Mouse (Mus musculus): Measurements from ENCODE around the gene Pkp4. TPM values are rescaled to one million over a fixed set of nuclear protein-coding genes. Genes with fewer than 3 reads are reported as not detected.

Gene Pkp4
- polyA plus RNA-seq, 1 experiment from 2014 or later, result 30.8 TPM

- WGBS, result 89% methylated on average over 8 of the region's 8 CpGs
- no peak for ATAC-seq (ENCODE audit: borderline replicate concordance, extremely low read depth, low FRiP score, low TSS enrichment)
These were observed 25.5 kb downstream of the Pkp4 start for GRCm38 (mm10) chr2:59186122-59186521.

GRCm38 (mm10) chr2:59186966-59187365 is 26.3 kb downstream of the Pkp4 start:
- peaks cover 5% of the 10 kb centered on the region; the same call in 1 of the 2 replicates for H3K36me3 ChIP-seq
- no peaks in the 10 kb centered on the region for H3K9me3 ChIP-seq
- no peak overlapping the region for H3K9ac ChIP-seq
- no peak overlapping the region for H3K4me3 ChIP-seq
- ATAC-seq (ENCODE audit: borderline replicate concordance, extremely low read depth, low FRiP score, low TSS enrichment), result no peak
- H3K27me3 ChIP-seq, result no peaks in the 10 kb centered on the region
- peaks cover 26% of the 10 kb centered on the region for H3K4me1 ChIP-seq
- no peak overlapping the region for H3K27ac ChIP-seq
- H3K4me2 ChIP-seq, result no peak overlapping the region
- WGBS, result 90% methylated on average over 6 of the region's 6 CpGs

More at GRCm38 (mm10) chr2:59186122-59186521, 25.5 kb downstream of the Pkp4 start:
- Histone ChIP-seq H3K27ac (no peak overlapping the region), H3K4me1 (peaks cover 18% of the 10 kb centered on the region), H3K36me3 (peaks cover 5% of the 10 kb centered on the region; the same call in 1 of the 2 replicates), H3K9ac (no peak overlapping the region), H3K9me3 (no peaks in the 10 kb centered on the region), H3K4me3 (no peak overlapping the region), H3K4me2 (no peak overlapping the region), H3K27me3 (no peaks in the 10 kb centered on the region)

- no peaks in the 10 kb centered on the region for H3K9me3 ChIP-seq
- H3K4me3 ChIP-seq, result no peak overlapping the region
- H3K27me3 ChIP-seq, result no peaks in the 10 kb centered on the region
- 90% methylated on average over 8 of the region's 8 CpGs for WGBS
- no peak overlapping the region for H3K9ac ChIP-seq
- peaks cover 34% of the 10 kb centered on the region for H3K4me1 ChIP-seq
- no peak overlapping the region for H3K27ac ChIP-seq
- peaks cover 5% of the 10 kb centered on the region; the same call in 1 of the 2 replicates for H3K36me3 ChIP-seq
- no peak for ATAC-seq (ENCODE audit: borderline replicate concordance, extremely low read depth, low FRiP score, low TSS enrichment)
- H3K4me2 ChIP-seq, result no peak overlapping the region
These were observed 27.7 kb downstream of the Pkp4 start for GRCm38 (mm10) chr2:59188306-59188705.

DNA sequence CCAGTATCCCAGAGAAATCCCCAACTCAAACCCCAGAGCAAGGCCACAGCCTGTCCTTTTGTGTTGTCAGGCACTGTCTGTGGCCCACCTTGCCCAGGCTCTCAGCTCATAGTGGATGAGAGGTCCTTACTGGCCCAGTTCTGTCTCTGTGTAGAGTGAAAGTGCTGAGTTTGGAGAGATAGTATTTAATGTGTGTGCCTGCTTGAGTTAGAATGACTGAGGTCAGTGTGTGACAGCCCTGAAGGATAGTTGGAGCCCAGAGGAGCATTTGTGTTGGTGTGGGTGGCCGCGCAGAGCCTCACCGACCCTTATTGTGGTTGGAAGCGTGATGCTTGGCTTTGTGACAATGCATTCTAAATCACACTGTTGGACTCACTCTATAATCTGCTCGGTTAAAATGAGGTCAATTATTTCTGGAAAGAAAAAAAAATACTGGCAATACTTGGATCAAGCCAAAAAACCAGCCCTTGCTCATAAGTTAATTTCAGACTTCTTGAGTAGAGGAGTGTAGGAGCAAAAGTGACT is 29.1 kb downstream of the Pkp4 start:
- peaks cover 5% of the 10 kb centered on the region; the same call in 1 of the 2 replicates for H3K36me3 ChIP-seq
- H3K4me1 ChIP-seq, result peaks cover 34% of the 10 kb centered on the region
- no peaks in the 10 kb centered on the region for H3K9me3 ChIP-seq
- no peak overlapping the region for H3K4me2 ChIP-seq
- no peak overlapping the region for H3K9ac ChIP-seq
- no peak overlapping the region for H3K4me3 ChIP-seq
- H3K27ac ChIP-seq, result no peak overlapping the region
- no peaks in the 10 kb centered on the region for H3K27me3 ChIP-seq
- WGBS, result 51% methylated on average over 5 of the region's 5 CpGs
- ATAC-seq (ENCODE audit: borderline replicate concordance, extremely low read depth, low FRiP score, low TSS enrichment), result peak; percentile 43; the same call in 1 of the 2 replicates

GRCm38 (mm10) chr2:59190186-59190585 is 29.5 kb downstream of the Pkp4 start:
- WGBS, result 85% methylated on average over 10 of the region's 10 CpGs
- no peak overlapping the region for H3K4me2 ChIP-seq
- no peak overlapping the region for H3K4me3 ChIP-seq
- H3K27ac ChIP-seq, result no peak overlapping the region
- peaks cover 5% of the 10 kb centered on the region; the same call in 1 of the 2 replicates for H3K36me3 ChIP-seq
- no peaks in the 10 kb centered on the region for H3K9me3 ChIP-seq
- ATAC-seq (ENCODE audit: borderline replicate concordance, extremely low read depth, low FRiP score, low TSS enrichment), result no peak
- no peaks in the 10 kb centered on the region for H3K27me3 ChIP-seq
- peaks cover 34% of the 10 kb centered on the region for H3K4me1 ChIP-seq
- H3K9ac ChIP-seq, result no peak overlapping the region

DNA sequence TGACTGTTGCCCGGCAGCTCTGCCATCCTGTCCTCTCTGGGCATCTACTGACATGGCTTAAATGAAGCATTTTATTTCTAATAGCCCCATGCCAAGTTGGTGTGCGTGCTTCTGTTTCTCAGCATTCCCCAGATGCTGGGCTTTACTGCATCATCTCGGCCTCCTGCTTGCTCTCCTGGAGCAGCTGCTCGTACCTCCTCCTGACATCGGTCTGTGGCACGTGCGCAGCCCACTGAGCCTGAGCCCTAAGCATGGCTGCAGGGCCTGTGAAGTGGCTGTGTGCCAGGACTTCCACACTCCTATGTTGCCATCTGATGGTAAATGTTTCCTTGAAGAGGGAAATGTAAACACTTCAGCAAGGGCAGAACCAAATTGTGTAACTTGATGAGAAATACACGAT is 30.8 kb downstream of the Pkp4 start:
- peak; percentile 53; the same call in 1 of the 2 replicates for ATAC-seq (ENCODE audit: borderline replicate concordance, extremely low read depth, low FRiP score, low TSS enrichment)
- 49% methylated on average over 8 of the region's 8 CpGs for WGBS
- H3K27me3 ChIP-seq, result no peaks in the 10 kb centered on the region
- H3K9ac ChIP-seq, result no peak overlapping the region
- peaks cover 34% of the 10 kb centered on the region for H3K4me1 ChIP-seq
- H3K4me3 ChIP-seq, result no peak overlapping the region
- H3K27ac ChIP-seq, result no peak overlapping the region
- H3K36me3 ChIP-seq, result peaks cover 5% of the 10 kb centered on the region; the same call in 1 of the 2 replicates
- H3K4me2 ChIP-seq, result no peak overlapping the region
- no peaks in the 10 kb centered on the region for H3K9me3 ChIP-seq

DNA sequence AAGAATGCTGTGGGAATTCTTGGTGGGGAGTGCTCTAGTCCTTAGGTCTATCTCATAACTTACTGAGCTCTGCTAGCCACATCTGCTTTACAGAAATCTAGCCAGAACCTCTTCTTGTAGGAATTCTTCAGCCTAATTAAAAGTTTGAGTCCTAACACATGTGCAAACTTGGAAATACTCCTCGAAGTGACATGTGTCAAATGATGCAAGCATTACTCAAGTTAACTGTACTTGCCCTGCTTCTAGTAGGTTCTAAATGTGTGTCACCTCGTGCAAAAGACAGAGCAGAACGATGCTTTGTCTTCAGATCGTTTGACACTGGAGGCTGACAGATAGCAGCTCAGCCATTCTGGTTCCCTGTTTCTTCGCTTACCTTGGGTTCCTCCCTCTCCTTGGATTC is 32.5 kb downstream of the Pkp4 start:
- 58% methylated on average over 5 of the region's 5 CpGs for WGBS
- Histone ChIP-seq H3K4me1 (peaks cover 34% of the 10 kb centered on the region), H3K4me3 (no peak overlapping the region), H3K9me3 (no peaks in the 10 kb centered on the region), H3K27ac (no peak overlapping the region), H3K4me2 (no peak overlapping the region), H3K36me3 (no peaks in the 10 kb centered on the region), H3K9ac (no peak overlapping the region), H3K27me3 (no peaks in the 10 kb centered on the region)
- ATAC-seq (ENCODE audit: borderline replicate concordance, extremely low read depth, low FRiP score, low TSS enrichment), result no peak

DNA sequence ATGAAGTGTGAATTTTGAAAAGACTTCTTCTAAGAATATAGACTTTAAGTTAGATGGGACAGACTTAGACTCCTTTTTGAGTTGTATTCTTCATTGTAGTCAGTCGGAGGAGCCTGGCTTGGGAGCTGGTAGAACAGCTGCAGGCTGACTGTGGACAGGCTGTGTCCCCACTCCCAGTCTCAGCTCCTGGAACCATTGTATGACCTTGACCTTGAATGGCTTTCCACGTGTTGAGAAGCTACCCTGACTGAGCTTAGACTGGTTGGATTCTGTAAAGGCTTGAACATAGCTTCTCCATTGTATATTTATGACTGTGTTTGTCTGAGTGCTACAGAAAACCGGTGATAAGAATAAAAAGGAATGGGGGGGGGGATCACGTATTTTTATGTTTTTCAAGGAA is 36.5 kb downstream of the Pkp4 start:
- ATAC-seq (ENCODE audit: borderline replicate concordance, extremely low read depth, low FRiP score, low TSS enrichment), result no peak
- 67% methylated on average over 4 of the region's 4 CpGs for WGBS
- Histone ChIP-seq H3K9me3 (no peaks in the 10 kb centered on the region), H3K4me3 (no peak overlapping the region), H3K36me3 (no peaks in the 10 kb centered on the region), H3K27ac (no peak overlapping the region), H3K4me1 (peaks cover 7% of the 10 kb centered on the region), H3K4me2 (no peak overlapping the region), H3K27me3 (no peaks in the 10 kb centered on the region), H3K9ac (no peak overlapping the region)

DNA sequence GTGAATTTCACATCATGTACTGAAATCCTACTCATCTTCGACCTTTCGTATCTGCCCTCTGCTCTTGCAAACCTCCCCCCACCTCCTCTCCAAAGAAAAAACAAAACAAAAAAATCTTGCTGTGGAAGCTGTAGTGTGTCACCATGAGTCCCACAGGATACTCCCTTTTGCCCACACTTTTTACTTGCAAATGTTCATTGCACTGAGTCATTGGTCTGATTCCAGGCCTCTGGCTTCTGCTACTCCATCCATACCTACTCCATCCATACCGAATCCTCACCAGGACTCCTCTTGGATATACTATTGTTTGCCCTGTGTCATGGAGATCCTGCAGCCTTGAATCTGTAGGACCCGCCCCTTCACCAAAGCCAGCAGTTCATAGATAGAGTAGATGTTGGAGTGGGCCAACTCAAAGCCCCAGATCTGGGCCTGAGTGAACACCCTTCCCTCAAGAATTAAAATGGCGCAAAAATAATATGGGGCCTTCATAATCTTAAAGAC is 38.9 kb downstream of the Pkp4 start:
- Histone ChIP-seq H3K4me1 (no peaks in the 10 kb centered on the region), H3K27ac (no peak overlapping the region), H3K27me3 (no peaks in the 10 kb centered on the region), H3K9ac (no peak overlapping the region), H3K4me3 (no peak overlapping the region), H3K36me3 (no peaks in the 10 kb centered on the region), H3K9me3 (no peaks in the 10 kb centered on the region), H3K4me2 (no peak overlapping the region)
- 97% methylated on average over 5 of the region's 5 CpGs for WGBS
- ATAC-seq (ENCODE audit: borderline replicate concordance, extremely low read depth, low FRiP score, low TSS enrichment), result no peak

GRCm38 (mm10) chr2:59200511-59200910 is 39.9 kb downstream of the Pkp4 start:
- ATAC-seq (ENCODE audit: borderline replicate concordance, extremely low read depth, low FRiP score, low TSS enrichment), result no peak
- no peak overlapping the region for H3K4me2 ChIP-seq
- H3K36me3 ChIP-seq, result no peaks in the 10 kb centered on the region
- 72% methylated on average over 3 of the region's 3 CpGs for WGBS
- H3K9ac ChIP-seq, result no peak overlapping the region
- H3K4me1 ChIP-seq, result no peaks in the 10 kb centered on the region
- no peaks in the 10 kb centered on the region for H3K27me3 ChIP-seq
- H3K27ac ChIP-seq, result no peak overlapping the region
- no peaks in the 10 kb centered on the region for H3K9me3 ChIP-seq
- H3K4me3 ChIP-seq, result no peak overlapping the region

- Histone ChIP-seq H3K9ac (no peak overlapping the region), H3K36me3 (no peaks in the 10 kb centered on the region), H3K4me3 (no peak overlapping the region), H3K9me3 (no peaks in the 10 kb centered on the region), H3K4me2 (no peak overlapping the region), H3K27me3 (no peaks in the 10 kb centered on the region), H3K27ac (no peak overlapping the region), H3K4me1 (peaks cover 8% of the 10 kb centered on the region)
- no peak for ATAC-seq (ENCODE audit: borderline replicate concordance, extremely low read depth, low FRiP score, low TSS enrichment)
- WGBS, result 58% methylated on average over 5 of the region's 5 CpGs
These were observed 42.3 kb downstream of the Pkp4 start for GRCm38 (mm10) chr2:59202930-59203329.

DNA sequence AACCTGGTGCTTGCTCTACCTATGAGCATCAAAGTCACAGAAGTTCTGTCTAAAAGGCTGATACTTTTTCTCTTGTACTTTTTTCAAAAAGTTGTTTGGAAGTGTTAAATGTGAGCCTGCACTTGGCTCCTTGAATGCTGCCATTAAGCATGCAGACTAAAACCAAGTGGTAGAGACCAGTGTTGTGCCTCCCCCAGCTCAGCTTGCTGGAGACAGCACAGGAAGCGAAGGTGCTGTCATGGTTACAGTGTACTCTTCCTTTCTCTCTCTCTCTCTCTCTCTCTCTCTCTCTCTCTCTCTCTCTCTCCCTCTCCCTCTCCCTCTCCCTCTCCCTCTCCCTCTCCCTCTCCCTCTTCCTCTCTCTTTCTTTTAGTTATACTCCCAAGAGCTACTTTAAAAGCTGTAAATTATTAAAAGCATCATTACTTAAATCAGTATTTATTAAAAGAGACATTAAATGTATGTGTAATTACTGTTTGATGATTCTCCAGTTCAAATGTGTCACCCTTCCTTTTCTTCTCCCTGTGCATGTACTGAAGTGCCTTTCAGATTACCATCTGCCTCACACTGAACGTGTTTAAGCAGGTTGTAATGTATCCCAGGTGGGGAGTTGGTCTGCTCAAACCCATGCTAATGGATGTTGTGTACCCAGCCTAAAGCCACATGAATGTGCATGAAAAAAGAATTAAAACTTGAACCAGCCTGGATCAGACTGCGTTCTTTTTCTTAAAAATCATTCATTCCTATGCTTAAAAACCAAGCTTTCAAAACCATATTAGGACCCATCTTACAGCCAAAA is 43.2 kb downstream of the Pkp4 start:
- Histone ChIP-seq H3K4me1 (peaks cover 8% of the 10 kb centered on the region), H3K9ac (no peak overlapping the region)
- 55% methylated on average over 3 of the region's 3 CpGs for WGBS

More for the DNA sequence above, 43.2 kb downstream of the Pkp4 start:
- Histone ChIP-seq H3K4me2 (no peak overlapping the region), H3K36me3 (no peaks in the 10 kb centered on the region), H3K4me3 (no peak overlapping the region), H3K9me3 (no peaks in the 10 kb centered on the region), H3K27ac (no peak overlapping the region), H3K27me3 (no peaks in the 10 kb centered on the region)
- no peak for ATAC-seq (ENCODE audit: borderline replicate concordance, extremely low read depth, low FRiP score, low TSS enrichment)

Data from lung, embryonic 15.5 days (tissue).